Mouse (Mus musculus): ENCODE results near the gene Olfr539.
"Not testable (repeated sequence)": the region's sequence is repeated elsewhere in the genome, so short reads cannot be mapped to it uniquely, and the experiment has no call there.

DNA sequence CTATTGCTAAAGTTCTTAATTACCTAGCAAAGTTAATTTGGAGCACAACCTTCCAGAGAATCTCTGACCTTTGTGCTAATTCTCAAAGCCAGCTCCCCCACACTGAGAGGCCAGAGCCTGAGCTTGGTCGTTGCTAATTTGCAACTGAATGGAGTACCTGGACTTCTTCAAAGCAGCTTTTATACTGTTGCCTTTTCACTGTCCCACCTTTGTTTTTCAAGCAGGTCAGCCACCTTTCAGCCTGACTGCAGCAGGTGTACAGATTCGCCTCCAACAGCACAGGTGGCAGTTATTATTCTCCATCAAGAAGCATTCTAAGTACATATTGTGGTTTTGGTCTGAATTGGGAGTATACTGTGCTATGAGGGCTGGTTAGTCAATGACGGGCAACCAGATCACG lies 19.9 kb downstream of the Olfr539 start:
- not testable (repeated sequence) for TF ChIP-seq CTCF (IDR thresholded peaks at IDR 0.05 in 2 of 3, conservative IDR thresholded peaks at IDR 0.05 in 1 of 3; ENCODE audit: control insufficient read depth in 1 of 3, insufficient read depth in 1 of 3, low read depth in 2 of 3, low read length in 3 of 3, poor library complexity in 1 of 3, severe bottlenecking in 1 of 3); POLR2A (IDR thresholded peaks at IDR 0.05; ENCODE audit: control insufficient read depth in 1 of 2, insufficient read depth in 1 of 2, low read depth in 1 of 2, low read length in 2 of 2, poor library complexity in 1 of 2); ZC3H11A (IDR thresholded peaks at IDR 0.05; ENCODE audit: low read depth, low read length); MAX (IDR thresholded peaks at IDR 0.05; ENCODE audit: low read length); CHD1 (IDR thresholded peaks at IDR 0.05; ENCODE audit: low read depth, low read length); ZMIZ1 (IDR thresholded peaks at IDR 0.05; ENCODE audit: low read depth, low read length); GABPA (IDR thresholded peaks at IDR 0.05; ENCODE audit: low read depth, low read length)

Measured in MEL (cell line).